Mouse (Mus musculus): ENCODE data around the gene Sh3rf3. TPM values are rescaled to one million over a fixed set of nuclear protein-coding genes. Genes with fewer than 3 reads are reported as not detected.
A peak's percentile ranks its signal among the peaks of the same experiment; 100 is the strongest.

Gene Sh3rf3
- total RNA-seq, 2 experiments from 2014 or later: 34.3 to 37.3 TPM

DNA sequence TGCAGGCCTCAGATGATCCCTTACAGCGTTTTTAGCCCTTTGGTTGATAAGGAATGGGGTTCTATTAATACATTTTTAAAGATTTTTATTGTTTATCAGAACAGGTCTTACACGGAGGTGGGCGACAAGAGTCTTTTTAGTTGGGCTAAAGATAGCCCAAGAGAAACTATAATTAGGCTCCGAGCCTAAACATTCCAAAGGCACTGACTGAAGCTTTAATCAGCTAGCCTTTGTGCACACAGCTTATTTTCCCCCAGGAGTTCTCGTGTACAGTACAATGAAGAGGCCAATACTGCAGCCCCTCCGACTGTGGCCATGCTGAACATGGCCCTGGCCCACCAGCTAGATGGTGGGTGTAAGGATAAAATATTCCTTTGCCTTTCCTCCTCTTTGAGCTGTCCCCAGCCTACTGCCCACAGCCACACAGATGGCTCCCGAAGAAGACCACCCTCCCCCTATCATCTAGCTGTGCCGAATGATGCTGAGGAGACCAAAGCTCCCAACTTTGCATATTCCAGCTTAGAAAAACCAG lies 320.4 kb downstream of the Sh3rf3 start:
- DNase-seq (ENCODE audit: extremely low spot score in 1 of 2, low spot score in 1 of 2): no peak

DNA sequence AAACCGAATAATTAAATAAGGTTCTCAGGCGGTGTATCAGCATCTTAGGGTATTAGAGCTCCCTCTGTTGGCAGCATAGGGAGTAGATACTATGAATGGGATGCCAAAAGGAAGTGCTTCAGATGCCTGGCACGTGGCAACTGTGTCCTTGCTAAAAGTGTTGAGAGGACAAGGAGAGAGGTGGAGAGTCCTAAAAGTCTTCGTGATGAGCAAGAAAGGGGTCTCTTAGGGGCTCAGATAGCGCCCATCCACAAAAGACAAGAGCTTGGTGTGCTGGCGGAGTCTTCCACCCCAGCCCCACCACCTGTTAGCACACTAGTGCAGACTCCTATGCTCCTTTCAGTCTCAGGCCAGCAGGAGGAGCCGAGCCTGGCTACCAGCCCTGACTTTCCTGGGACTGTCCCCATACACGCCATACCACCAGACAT lies 336.8 kb downstream of the Sh3rf3 start:
- peak; percentile 21 to 29 for DNase-seq (ENCODE audit: extremely low spot score in 1 of 2, low spot score in 1 of 2)

DNA sequence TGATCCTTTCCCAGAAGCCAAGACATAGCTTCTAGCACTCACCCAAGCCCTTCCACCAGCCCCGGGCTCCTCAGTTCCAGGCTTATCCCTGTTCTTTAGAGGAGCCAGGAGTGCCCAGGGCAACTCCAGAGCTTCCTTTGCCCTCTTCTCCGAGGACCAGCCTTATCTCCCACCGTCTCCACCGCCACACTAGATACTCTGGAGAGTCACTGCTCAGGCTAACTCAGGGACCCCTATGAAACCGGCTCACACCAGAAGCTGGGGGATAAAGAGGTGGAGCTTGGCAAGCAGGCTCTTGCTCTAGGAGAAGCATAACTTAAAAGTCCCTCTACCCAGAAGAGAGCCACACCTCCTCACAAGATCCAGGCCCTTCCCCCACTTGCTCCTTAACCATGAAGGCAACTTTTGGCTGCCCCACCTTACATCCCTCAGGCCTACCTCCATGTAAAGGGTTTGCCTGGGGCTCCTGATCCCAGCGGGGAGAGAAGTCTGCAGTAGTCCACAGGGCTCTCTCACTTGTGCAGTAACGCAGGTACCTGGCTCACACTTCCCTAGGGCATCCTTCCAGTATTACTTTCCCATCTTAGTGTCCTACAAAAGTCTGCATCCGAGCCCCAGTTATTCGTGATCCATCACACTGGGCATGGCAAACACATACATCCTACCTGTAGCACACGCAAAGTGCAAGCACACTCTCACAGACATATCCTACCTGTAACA lies 337.9 kb downstream of the Sh3rf3 start:
- no peak for DNase-seq (ENCODE audit: extremely low spot score in 1 of 2, low spot score in 1 of 2)

DNA sequence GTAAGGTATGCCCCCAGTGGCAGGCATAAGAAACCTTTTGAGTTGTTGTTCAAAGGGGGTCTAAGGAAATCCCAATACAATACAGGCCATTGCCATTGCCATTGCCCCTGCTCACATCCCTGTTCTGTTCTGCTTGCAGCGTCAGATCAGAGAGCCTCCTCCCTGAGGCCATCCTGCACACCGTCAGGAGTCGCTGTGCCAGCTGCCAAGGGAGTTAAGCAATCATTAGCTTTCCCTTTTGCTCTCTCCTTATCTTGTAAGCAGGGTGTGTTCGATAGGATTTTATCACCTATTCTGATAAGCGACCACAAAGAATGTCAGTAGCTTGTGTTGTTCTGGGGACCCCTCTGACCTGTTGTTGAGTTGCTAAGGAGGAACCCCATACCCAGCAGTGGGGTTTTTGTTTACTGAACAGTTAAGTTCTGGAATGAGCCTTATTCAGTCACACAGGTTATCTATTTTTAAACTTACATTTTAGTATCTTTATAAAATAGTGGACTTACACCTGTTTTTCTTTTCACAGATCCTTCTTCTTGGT lies 339.5 kb downstream of the Sh3rf3 start:
- DNase-seq (ENCODE audit: extremely low spot score in 1 of 2, low spot score in 1 of 2): no peak

DNA sequence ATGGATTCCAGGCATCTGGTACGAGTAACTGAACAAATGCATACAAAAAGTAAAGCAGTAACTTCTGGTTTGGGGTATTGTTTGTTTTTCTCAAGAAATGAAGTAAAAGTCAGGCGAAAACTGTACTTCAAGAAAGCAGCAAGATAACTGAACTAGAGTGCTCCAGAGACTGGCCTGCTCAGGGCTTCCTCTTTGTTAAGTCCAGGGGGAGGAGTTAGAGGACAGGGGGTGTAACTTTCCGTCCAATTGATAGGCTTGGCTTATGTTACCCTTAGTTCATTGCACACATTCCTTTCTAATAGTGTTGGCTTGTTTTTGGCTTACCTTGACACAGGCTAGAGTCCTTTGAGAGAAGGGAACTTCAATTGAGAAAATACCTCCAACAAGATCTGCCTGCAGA lies 345.5 kb downstream of the Sh3rf3 start:
- no peak for DNase-seq (ENCODE audit: extremely low spot score in 1 of 2, low spot score in 1 of 2)

DNA sequence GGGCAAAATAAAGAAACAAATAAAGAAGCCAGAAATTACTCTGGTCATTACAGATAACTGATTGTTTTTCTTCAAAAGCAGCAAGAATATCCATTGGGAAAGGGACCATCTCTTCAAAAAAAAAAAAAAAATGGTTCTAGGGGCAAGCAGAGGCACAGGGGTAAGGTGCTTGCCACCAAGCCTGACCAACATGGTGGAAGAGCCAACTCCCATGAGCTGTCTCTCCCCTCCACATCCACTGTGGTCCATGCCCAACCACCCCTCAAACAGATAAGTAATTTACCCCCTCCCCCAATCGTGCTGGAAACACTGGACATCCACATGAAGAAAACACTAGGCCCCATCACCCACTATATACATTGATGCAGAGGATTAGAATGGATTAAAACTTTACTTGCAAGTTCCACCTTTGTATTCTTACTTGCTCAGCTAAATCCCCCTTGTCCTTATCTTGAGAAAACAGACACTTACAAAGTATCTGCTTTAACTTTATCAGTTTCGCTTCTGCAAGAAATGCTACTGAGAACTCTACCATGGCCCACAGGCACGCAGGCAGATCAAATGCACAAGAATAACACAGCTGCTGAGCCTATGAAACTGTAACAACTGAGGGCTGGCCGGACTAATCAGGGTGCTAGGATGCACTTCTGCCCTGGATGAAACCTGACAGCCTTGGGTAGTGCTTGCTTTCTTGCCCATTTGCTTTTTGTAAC lies 349.2 kb downstream of the Sh3rf3 start:
- no peak for DNase-seq (ENCODE audit: extremely low spot score in 1 of 2, low spot score in 1 of 2)

DNA sequence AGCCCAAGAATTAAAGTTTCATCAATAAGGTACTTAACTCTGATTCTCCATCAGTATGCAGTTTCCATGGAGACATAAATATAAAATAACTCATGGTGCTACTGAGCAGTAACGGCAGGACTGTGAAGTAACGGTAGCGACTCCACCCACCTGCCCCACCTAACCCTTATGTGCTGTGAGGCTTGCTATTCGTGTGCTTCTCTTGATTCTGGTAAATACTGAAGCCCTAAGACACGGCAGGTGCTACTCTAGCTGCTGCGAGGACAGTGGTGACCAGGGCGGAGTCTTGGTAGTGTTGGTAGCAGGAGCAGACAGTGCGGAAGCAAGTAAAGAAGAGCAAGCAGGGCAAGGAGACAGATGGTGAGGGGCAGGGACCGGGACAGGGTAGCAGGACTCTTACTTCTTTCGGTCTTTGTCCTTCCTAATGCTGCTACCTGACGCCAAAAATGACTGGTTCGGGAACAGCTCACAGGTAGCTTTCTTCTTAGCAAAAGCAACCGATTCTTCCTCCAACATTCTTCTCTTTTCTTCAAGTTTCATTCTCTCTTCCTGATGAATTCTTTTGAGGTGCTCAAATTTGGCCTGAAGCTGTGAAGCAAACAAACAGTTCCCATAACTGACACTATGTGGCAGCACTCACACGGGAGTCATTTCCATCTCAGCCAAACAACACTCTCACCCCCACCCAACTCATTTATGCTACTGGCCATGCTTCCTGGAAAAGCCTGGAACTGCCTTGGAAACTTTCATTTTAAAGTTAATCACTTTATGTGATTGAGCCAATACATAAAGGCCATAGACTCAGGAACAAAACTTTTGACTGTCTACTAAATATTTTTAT lies 353.2 kb downstream of the Sh3rf3 start:
- DNase-seq (ENCODE audit: extremely low spot score in 1 of 2, low spot score in 1 of 2): peak in 1 of 2 experiments; percentile 59

DNA sequence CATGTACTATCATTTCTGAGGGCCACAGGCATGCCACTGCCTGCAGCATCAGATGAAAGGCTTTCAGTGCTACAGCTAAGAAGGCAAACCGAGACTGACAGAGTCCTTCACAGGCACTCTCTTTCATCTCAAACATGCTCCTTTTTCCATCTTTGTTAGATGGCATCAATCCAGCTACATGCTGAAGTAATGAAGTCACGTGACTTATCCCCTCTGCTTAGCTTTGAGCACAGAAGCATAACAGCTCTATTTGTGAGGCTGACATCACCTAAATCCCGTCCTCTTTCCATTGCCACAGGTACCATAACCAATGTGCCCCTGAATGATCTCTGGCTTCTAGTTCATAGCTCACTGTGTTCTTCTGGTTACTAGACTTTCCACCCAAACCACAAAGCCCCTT lies 357.9 kb downstream of the Sh3rf3 start:
- DNase-seq (ENCODE audit: extremely low spot score in 1 of 2, low spot score in 1 of 2): no peak

DNA sequence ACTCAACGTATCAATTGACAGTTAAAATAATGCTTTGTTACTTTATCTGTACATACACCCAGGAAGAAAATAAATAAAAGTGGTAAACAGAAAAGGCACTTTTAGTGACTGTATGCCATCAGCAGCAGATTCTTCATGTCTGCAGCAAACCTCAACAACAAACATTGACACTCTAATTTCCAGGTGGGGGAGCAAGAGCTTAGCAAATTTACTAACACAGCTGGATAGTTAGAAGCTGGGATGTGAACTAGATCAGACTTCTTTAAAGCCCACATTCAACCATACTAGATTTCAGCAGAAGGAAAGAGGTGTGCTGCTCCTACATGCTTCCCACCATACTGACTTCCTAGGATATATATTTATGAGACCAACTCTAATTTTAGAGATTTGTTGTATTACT lies 359.4 kb downstream of the Sh3rf3 start:
- no peak for DNase-seq (ENCODE audit: extremely low spot score in 1 of 2, low spot score in 1 of 2)

DNA sequence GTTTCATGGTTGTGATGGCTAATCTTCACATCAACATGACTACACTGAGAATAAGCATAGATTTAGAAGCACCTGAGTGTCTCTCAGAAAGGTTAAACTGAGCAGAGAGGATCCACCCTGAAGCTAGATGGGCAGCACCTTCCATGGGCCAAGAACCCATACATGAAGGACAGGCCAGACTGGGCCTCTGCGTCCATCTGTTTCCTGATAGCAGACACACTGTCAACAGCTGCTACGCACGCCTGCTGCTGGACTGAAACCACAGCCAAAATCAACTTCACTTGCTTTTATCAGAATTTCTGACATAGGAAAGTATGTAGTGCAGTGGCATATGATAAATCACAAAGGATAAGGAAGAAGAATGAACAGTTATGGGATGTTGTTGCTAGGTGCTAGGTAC lies 366.5 kb downstream of the Sh3rf3 start:
- DNase-seq (ENCODE audit: extremely low spot score in 1 of 2, low spot score in 1 of 2): no peak

DNA sequence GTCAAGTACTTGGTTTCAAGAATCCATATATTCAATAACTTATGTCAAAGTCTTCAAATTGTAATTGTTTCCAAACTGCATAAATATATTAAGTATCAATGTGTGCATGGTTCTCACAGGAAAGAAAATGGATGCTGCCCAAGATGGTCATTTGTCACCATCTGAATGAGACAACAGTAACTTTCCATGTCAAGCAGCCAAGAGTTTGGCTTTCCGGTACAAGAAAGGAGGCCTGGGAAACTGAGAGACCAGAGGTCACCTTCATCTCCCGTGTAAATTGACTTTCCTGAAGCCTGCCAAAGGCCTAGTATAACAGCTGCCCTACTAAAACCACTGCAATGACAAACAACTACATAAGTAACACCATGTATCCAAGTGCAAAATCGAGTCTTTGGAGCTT lies 369.1 kb downstream of the Sh3rf3 start:
- no peak for DNase-seq (ENCODE audit: extremely low spot score in 1 of 2, low spot score in 1 of 2)

Small RNA genes lying within 50 kb of the gene (microRNA-seq; reads per million reads assigned to microRNA genes)
- 0 reads per million in 2 experiments for gene Gm27672

Other genes with a start within 250 kb of the Sh3rf3 start
- gene Edar, start 137.7 kb upstream of the Sh3rf3 start, total RNA-seq (2021): under 1 TPM; 0.21 to 0.25 TPM
- not detected for gene Gm17542, start 95.1 kb upstream of the Sh3rf3 start, total RNA-seq (2021)